Mouse (Mus musculus): ENCODE data around the gene Helt.
"Not testable (repeated sequence)": the region's sequence is repeated elsewhere in the genome, so short reads cannot be mapped to it uniquely, and the experiment has no call there.

Gene Helt

DNA sequence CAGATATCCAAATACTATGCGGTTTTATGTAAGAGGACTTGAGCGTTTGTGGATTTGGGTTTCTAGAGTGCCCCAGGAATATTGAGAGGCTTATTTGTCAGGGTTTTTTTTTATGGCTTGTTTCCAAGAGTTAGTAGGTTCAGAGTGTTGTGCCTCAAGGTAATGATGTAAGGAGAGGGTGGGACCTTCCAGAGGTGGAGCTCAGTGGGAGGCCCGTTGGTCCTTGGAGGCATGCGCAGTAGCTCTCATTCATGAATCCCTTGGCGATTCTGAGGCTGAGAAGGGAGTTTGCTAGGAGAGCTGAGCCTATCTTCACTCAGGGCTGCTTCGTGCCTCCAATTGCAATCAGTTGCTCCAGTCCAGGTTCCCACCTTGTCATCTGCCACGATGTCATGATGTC is 4.4 kb upstream of the Helt start:
- in situ Hi-C loops (cut with MboI, MseI): no loop called here

DNA sequence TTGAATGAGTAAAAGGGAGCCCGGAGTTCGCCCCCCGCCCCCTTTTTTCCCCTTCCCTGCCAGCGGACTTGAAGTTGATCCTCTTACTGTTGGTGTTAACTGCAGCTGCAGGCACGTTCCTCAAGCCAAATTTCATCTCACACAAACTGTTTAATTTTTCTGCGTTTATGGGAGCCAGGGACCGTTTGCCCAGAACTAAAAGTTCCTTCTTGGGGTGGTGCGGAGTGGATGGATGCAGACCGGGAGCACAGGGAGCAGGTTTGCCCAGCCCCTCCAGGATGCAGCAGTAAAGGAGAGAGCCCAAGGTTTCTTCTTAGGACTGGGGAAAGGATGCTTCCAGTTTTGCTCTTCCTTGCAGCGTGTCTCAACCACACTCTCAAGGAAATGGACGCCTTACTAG is 2.1 kb upstream of the Helt start:
- in situ Hi-C loops (cut with MboI, MseI): no loop called here

DNA sequence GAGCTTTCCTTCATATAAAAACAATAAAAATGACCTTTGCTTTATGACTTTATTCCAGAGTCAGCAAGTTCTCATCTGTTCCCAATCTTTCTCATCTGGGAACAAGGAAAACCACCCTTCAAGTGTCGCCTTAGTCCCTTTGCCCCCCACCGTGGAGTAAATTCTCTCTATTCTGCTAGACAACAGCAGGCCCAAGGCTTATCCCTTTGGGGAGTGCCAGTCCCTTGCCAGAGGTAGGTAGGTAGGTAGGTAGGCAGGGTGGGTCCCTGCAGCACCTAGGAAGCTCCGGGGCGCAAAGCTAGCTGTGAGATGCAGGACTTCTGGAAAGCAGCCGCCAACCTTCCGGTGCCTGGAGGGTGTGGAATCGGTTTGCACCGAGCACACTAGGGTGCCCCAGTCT is 1.5 kb upstream of the Helt start:
- in situ Hi-C loops (cut with MboI, MseI): no loop called here

DNA sequence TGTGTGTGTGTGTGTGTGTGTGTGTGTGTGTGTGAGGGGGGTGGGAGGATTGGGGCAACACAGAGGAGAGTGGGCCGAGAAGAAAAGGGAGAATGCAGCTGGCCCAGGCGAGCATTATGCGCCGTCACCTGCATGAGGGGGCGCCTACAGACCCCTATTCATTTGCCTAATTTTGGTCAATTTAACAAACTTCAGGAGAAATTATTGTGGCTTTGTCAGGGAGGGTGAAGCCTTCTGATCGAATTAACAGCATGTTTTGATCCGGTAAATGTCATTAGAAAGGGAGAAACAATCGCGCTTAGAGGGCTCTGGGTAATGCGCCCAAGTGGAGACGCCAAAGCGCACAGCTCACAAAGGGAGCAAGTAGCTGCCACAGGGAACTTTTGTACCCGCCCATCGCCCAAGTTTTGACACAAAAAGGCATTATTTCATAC is 647 bp upstream of the Helt start:
- in situ Hi-C loops (cut with MboI, MseI): no loop called here

DNA sequence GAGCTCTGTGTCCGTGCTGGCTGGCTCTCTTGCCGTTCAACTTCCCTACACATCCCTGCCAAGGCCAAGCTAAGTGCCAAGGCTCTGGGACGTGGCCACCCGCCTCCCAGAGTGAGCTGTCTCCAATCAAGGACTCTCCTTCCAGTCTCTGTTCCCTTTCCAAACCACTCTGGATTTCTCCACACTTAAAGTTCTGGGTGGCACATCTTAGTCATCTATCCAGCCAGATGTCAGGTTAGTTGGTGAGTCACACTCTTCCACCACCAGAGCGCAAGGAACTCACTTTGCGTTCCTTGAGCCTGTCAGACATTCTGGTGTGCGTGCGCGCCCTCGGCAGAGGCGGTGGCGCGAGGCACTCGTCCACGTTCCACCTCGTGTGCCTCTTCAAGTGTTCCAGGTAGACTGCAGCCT is 725 bp downstream of the Helt start:
- in situ Hi-C loops (cut with MboI, MseI): no loop called here

DNA sequence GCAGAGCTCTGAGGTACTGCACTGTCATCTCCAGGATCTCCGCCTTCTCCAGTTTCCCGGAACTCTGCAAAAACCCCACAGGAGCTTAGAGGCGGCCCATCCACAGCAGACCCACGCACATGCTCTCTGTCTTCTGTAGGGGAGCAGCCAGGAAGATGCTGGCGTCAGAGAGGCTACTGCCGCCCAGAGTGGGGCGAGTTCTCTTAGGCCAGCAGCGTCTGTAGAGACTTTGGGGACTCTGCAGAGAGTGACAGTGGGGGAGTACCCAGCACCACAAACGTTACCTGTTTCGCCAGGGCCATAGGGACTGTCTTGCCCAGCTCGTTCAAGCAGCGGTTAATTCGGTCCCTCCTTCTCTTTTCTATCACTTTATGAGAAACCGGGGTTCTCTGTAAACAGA is 1.3 kb downstream of the Helt start:
- in situ Hi-C loops (cut with MboI, MseI): no loop called here

DNA sequence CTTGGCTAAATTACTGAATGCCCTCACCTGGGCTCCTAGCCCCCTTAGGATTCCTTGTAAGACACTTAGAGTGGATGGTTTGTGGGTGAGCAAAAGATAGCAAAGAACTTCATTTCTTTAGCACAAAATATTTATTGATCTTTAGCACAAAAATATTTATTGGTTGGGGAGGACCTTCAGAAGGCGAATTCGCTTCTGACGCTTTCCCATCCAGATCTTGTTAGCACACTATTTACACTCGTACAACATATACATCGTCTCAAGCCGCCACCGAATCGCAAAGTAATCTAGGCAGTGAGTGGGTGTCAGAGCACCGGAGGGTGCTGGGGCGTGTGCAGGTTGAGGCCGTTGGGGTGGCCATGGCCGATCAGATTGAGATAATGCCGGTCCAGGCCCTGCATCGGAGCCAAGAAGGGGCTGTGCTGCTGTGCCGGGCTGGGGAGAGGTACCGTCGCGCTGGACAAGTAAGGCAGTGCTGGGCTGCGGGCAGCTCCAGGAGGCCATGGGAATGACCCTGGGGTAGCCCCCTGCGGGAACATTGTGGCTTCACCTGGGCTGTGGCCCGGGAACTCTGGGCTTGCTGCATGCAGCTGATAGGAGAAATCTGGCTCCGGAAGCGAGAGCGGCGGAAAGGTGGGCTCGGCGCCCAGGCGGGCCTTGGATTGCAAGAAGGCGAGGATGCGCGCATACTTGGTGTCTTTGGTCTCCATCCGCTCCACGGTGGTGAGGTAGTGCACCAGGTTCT is 2.4 kb downstream of the Helt start:
- in situ Hi-C loops (cut with MboI, MseI): no loop called here

DNA sequence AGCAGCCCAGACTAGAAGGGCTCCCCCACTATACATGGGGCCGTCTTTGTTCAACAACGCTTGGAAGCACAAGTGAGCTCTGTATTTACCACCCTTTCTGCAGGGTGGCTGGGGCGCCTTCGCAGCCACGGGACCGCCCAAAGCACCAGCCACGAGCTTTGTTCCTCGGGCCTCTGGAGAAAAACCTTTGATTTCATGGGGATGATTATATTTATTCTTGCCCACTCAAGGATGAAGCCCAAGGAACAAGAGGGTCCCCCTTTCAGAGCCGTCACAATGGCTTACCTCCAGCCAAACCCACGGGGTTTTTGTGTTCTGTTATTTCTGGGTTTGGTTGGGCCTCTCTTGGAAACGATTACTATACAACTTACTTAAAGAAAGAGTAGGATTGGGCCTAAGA is 5.2 kb downstream of the Helt start:
- in situ Hi-C loops (cut with MboI, MseI): no loop called here

DNA sequence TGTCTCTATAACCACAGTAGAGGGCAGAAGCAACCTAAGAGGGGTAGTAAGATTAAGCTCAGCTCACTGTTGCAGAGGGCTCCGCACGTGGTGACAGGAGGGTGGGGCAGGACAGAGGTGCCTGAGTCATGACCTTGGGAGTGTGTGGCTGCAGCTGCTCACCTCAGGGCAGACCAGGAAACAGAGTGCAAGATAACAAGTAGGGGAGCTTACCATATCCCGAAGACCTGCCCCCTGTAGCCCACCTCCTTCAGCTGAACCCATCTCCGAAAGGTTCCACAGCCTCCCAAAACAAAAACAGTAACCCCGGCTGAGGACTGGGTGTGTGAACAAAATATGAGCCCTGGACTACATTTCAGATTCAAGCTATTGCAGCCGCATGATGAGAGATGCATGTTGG is 6.5 kb downstream of the Helt start:
- in situ Hi-C loops (cut with MboI, MseI): no loop called here

DNA sequence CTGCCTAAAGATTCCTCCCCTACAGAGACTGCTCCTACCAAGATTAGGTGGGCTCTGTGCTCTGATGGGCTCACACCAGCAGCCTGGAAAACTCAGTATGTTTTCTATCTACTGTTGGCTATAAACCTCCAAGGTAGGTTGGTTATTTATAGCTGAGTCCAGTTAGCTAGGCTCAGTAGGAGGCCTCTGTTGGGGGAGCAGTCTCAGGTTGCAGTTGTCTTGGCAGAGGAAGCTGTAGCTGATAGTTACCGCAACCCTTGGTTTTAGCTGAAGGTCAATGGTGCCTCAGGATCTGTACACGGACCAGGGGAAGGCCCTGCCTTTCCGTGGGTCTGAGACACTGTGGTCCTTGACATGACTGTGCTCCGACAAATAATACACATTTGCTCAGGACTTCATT is 8.5 kb downstream of the Helt start:
- in situ Hi-C loops (cut with MboI, MseI): no loop called here

DNA sequence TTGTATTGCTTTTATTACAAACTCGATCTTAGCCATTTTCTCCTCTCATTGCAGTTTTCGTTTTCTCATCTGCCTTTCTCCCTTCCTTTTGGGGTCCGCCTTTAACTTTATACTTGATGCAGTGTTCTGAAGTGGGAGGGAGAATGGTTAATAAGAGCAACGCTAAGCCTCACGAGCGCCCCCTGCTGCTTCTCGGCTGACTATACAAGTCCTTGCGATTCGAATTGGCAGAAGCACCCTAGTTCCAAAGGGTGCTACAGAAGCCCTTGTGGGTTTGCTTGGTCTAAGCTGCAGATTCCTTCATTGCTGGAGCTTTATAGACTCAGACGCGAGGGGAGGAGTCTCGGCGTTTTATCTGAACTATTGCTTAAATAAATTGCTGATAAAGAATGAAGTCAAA is 12.9 kb downstream of the Helt start:
- in situ Hi-C loops (cut with MboI, MseI): no loop called here

DNA sequence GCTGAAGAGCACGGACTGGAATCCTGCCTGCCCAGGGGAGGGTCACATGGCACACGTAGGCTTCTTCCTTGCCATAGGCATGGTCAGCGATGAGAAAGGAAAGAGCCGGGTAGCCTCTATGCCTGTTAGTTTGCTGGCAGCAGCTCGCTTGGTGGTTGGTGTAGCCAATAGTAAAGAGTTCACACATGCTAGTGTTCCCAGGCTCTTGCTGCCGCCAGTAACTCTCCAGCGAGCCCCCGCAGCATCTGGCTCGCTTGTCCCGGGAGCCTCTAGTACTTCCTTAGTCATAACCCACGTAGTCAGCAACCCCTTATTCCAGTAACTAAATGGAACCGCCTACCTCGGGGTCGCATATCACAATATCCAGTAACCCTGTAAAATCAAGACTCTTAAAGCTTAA is 17.5 kb downstream of the Helt start:
- in situ Hi-C loops (cut with MboI, MseI): no loop called here

DNA sequence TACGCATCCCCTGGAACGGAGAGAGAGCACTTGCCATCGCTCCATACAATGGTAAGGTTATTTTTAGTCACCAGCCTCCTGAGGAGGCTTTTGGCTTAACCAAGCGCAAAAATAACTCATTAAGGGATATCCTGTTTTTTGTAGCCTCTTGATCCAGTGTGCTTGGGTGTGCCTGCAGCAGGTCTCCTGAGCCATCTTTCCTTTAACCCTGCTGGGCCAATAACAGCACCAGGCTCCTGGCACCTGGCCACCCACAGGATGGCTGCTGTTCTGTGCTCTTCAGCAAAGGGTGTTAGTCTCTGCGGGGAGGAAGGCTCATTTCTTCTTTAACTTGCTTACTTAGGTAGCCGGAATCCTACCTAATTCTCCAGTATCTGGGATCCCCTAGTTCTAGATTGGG is 23.7 kb downstream of the Helt start:
- in situ Hi-C loops (cut with MboI, MseI): no loop called here

DNA sequence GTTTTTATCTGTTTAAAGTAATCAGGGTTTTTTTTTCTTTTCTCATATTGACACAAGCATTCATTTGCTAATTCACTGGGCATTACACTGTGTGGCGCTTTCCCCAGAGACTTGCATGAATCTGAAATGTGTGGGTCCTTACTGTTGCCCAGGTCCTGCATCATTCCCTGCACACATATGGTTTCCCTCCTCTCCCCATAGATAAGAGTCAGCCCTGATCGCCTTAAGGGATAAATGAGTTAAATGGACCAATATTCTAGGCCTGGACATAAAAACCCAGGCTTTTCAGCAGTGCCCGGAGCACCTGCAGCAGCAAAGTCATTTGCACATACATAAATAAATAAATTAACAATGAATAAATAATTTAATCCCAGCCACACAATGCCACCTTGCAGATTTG is 24.3 kb downstream of the Helt start:
- in situ Hi-C loops (cut with MboI, MseI): no loop called here

DNA sequence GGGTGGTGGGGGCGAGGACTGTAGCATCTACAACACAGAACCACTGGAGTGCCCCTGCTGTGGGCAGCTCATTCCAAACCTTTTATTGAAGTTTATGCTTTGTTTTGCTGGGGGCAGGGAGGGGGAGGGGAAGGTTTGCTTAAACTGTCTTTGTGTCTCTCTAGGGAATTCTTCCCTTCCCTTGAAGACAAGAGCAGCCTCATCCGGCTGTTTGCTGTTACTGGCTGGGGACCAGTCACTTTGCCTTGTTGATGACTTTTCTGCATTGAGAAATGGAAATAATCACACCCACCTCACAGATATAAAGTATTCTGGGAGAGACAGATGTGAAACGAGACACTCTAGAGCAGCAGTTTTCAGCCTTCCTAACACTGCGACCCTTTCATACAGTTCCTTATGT is 27.7 kb downstream of the Helt start:
- in situ Hi-C loops (cut with MboI, MseI): no loop called here

DNA sequence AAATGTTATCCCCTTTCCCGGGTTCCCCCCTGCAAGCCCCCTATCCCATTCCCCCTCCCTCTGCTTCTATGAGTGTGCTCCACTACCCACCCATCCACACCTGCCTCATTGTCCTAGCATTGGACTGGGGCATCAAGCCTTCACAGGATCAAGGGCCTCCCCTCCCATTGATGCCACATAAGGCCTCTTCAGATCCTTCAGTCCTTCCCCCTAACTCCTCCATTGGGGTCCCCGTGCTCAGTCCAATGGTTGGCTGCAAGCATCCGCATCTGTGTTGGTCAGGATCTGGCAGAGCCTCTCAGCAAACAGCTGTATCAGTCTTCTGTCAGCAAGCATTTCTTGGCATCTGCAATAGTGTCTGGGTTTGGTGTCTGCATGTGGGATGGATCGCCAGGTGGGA is 30.3 kb downstream of the Helt start:
- in situ Hi-C loops (cut with MboI, MseI): not testable (repeated sequence)

DNA sequence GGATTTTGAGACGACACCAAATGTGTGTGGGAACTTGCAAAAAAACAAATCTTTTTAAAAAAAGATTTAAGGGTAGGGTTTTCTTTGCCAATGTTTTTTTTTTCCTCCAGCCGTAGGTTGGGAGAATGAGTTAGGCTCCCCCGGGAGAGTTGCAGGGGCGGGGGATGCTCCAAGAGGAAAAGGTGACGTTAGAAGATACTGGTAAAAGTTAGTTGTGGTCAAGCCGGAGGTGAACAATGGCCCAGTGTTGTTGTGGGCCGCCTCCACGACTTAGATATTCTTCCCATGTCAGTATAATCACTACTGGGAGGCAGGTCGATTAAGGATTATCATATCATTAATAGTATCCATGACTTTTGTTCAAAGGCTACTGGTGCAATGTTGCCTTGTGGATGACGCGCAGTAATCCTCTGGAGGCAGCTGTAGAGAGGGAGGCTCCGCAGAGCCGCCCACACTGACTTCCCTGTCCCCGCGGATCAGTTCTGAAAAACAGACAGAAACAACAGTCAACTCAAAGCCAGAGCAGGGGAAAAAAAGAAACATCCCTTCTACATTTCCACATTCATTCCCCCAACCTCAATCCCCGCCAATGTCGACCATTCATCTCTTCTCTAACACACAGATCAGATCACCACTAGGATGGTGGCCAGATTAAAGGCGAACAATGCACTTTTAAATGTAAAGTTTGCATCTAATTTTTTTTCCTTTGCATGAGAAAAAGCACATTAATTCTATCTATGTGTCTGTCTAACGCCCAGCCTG is 36.4 kb downstream of the Helt start:
- in situ Hi-C loops (cut with MboI, MseI): no loop called here

DNA sequence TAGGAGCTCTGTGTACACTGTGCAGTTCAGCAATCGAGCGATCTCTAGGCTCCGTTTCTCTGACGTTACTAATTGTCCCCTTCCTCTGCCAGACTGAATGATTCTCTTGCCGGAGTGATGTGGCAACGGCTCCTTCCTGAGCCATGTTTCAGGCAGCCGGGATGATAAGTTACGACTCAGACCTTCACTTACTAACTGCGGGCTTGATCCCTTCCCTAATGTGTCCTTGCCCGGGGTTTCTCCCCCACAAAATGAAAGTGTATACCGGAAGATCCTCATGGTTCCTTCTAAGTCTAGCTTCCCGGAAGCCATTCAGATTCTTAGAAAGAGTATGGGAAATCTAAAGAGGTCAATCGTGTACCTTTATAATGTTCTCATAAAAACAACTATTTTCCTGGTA is 42.0 kb downstream of the Helt start:
- in situ Hi-C loops (cut with MboI, MseI): no loop called here

DNA sequence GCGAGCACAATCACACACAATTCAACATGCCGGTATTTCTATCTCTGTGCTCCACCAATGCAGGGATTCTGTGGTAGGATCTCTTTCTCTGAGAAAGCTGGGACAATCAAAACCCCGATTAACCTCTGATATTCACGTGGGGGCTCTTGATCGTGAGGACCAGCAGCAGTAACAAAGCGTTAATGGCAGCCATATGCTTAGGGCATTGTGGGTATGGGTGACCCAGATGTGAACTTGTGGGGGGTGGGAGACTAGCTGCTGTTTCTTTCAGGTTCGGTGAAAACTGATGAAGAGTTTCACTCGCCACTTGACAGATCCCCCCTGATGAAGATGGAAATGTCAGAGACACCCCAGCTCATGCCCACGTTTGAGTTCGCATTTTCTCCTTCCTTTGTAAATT is 42.9 kb downstream of the Helt start:
- in situ Hi-C loops (cut with MboI, MseI): no loop called here

DNA sequence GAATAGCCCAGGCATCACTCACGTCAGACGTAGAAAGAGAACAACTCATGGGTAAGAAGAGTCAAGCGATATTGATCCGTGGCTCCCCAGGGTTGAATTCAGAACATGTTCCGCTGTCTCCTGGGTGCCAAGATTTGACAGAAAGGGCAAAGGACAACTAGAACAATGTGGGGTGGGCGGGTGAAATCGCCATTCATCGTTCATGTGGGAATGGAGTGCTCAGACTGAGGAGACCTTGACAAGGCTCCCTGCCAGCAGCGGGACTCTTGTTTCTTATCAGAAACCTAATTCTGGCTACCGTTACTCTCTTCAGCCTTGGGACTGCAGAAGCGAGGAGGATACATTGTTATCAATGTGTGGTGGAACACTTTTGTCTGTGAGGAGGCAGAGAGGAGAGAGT is 48.1 kb downstream of the Helt start:
- in situ Hi-C loops (cut with MboI, MseI): no loop called here

DNA sequence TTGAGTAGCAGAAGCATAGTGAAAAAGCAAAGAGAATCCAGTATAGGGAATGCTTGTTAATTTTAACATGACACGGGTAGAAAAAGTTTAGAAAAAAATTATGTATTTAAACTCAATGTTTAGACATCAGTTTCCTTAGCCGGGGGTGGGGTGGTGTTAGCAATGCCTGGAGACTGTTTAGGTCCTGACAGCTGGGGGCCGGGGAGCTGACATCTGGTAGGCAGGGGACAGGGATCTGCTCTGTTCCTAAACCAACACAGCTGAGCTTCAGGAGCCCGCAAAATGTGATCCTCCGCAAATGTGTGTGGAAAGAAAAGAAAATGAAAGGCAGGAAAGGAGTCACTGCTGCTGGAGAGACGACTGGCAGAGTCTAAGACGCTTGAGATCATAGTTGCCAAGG is 51.5 kb downstream of the Helt start:
- in situ Hi-C loops (cut with MboI, MseI): no loop called here

All from regulatory T cell (primary cell).